Mouse (Mus musculus) thymus, adult 2 months (tissue): Measurements from ENCODE around the gene Apon.

Experiments used
- CTCF ChIP-seq: fragments of 200-500 bp; IDR thresholded peaks from 2 replicates; pipeline ENCODE4 v1.5.1; 2012; ENCODE audit warnings: mild to moderate bottlenecking, control low read depth, low read length, moderate library complexity, borderline replicate concordance; ENCODE audit not compliant: control insufficient read depth, poor library complexity, insufficient read depth; ENCODE audit errors: extremely low read depth
- POLR2A ChIP-seq: fragments of 200-500 bp; IDR thresholded peaks from 2 replicates; pipeline ENCODE4 v1.6.1; 2012; ENCODE audit warnings: mild to moderate bottlenecking, low read length, control low read depth, moderate library complexity; ENCODE audit not compliant: control insufficient read depth, poor library complexity, insufficient read depth; ENCODE audit errors: extremely low read depth

- TF ChIP-seq CTCF (no peak), POLR2A (no peak)
Observed at GRCm38 (mm10) chr10:128236321-128236720, 17.6 kb upstream of the Apon start.
